Mouse (Mus musculus) limb, embryonic 14.5 days (tissue): ENCODE results near the gene Olfr9. TPM values are rescaled to one million over a fixed set of nuclear protein-coding genes. Genes with fewer than 3 reads are reported as not detected.

ENCODE experiments used
- ATAC-seq: fragments of 200-750 bp; cut with Nextera tagmentation; 2 replicates; pipeline ENCODE4 v1.8.0; 2017; ENCODE audit warnings: low read depth, moderate number of reproducible peaks, moderate TSS enrichment; ENCODE audit not compliant: low FRiP score
- DNase-seq: peaks from one replicate; pipeline ENCODE4 v3.0.0-alpha.2; 2015; ENCODE audit warnings: low spot score
- H3K27ac ChIP-seq: fragments of 300-500 bp; sonication (generic); replicated peaks from 2 replicates; pipeline ENCODE4 v1.5.1; 2014; ENCODE audit warnings: low read depth, mild to moderate bottlenecking, low read length, moderate library complexity, mixed read lengths
- H3K27me3 ChIP-seq: fragments of 300-500 bp; sonication (generic); 2 replicates; pipeline ENCODE4 v1.6.1; 2014; ENCODE audit warnings: low read length, mixed read lengths; ENCODE audit not compliant: control insufficient read depth, insufficient read depth
- H3K36me3 ChIP-seq: fragments of 300-500 bp; sonication (generic); 2 replicates; pipeline ENCODE4 v1.6.1; 2014; ENCODE audit warnings: mild to moderate bottlenecking, low read length, moderate library complexity, mixed read lengths; ENCODE audit not compliant: control insufficient read depth, insufficient read depth
- H3K4me1 ChIP-seq: fragments of 300-500 bp; sonication (generic); 2 replicates; pipeline ENCODE4 v1.6.1; 2014; ENCODE audit warnings: antibody characterized with exemption, low read length, mixed read lengths; ENCODE audit not compliant: control insufficient read depth, insufficient read depth
- H3K4me2 ChIP-seq: fragments of 300-500 bp; sonication (generic); replicated peaks from 2 replicates; pipeline ENCODE4 v1.6.1; 2014; ENCODE audit warnings: low read depth, mild to moderate bottlenecking, low read length, moderate library complexity; ENCODE audit not compliant: severe bottlenecking
- H3K4me3 ChIP-seq: fragments of 300-500 bp; sonication (generic); replicated peaks from 2 replicates; pipeline ENCODE4 v1.5.1; 2014; ENCODE audit warnings: low read length
- H3K9ac ChIP-seq: fragments of 300-500 bp; sonication (generic); 2 replicates; pipeline ENCODE4 v1.6.1; 2014; ENCODE audit warnings: mild to moderate bottlenecking, low read depth, low read length, moderate library complexity; ENCODE audit not compliant: severe bottlenecking
- H3K9me3 ChIP-seq: fragments of 300-500 bp; sonication (generic); 2 replicates; pipeline ENCODE4 v1.6.1; 2016; ENCODE audit warnings: low read length; ENCODE audit not compliant: control insufficient read depth
- POLR2A ChIP-seq: fragments of 200-500 bp; IDR thresholded peaks from 2 replicates; pipeline ENCODE4 v1.8.0; 2012; ENCODE audit warnings: inconsistent platforms, mild to moderate bottlenecking, moderate library complexity, borderline replicate concordance; ENCODE audit not compliant: insufficient read depth, insufficient read length; ENCODE audit errors: extremely low read depth
- WGBS: fragments of 180-500 bp; shearing (Covaris S2); extraction: QIAGEN DNeasy Blood & Tissue Kit; methylation state at CpG from one replicate; pipeline ENCODE4 v1.1.7; 2014; 5-methylcytosine and 5-hydroxymethylcytosine counted together
- polyA plus RNA-seq, 2 experiments: library from polyadenylated mRNA; depleted of rRNA in 1 of 2; stranded (reverse) in 1 of 2; unstranded in 1 of 2; fragments of >200 nt; fragmentation: Nextera tagmentation in 1 of 2; extraction: Ambion mirVana in 1 of 2; gene quantifications; 2 replicates each; pipeline versions ENCODE4 v1.2.1 to v1.2.3; 2012 to 2014

Gene Olfr9
- polyA plus RNA-seq, 2 experiments, result not detected

- H3K27ac ChIP-seq, result no peak overlapping the region
- H3K9me3 ChIP-seq, result no peaks in the 10 kb centered on the region
- DNase-seq, result no peak
- TF ChIP-seq POLR2A, result no peak
- WGBS, result 36% methylated on average over 1 of the region's 1 CpGs
- H3K4me2 ChIP-seq, result no peak overlapping the region
- H3K4me1 ChIP-seq, result no peaks in the 10 kb centered on the region
- H3K36me3 ChIP-seq, result no peaks in the 10 kb centered on the region
- H3K4me3 ChIP-seq, result no peak overlapping the region
- H3K27me3 ChIP-seq, result no peaks in the 10 kb centered on the region
- ATAC-seq, result no peak
- no peak overlapping the region for H3K9ac ChIP-seq
These were observed 20.9 kb upstream of the Olfr9 start for GRCm38 (mm10) chr10:128968341-128968749.

- H3K27me3 ChIP-seq, result no peaks in the 10 kb centered on the region
- DNase-seq (no peak), ATAC-seq (no peak)
- TF ChIP-seq POLR2A, result no peak
- no peak overlapping the region for H3K4me2 ChIP-seq
- H3K9me3 ChIP-seq, result no peaks in the 10 kb centered on the region
- no peak overlapping the region for H3K9ac ChIP-seq
- H3K27ac ChIP-seq, result no peak overlapping the region
- no peak overlapping the region for H3K4me3 ChIP-seq
- no peaks in the 10 kb centered on the region for H3K36me3 ChIP-seq
- WGBS, result 56% methylated on average over 1 of the region's 1 CpGs
- no peaks in the 10 kb centered on the region for H3K4me1 ChIP-seq
These were observed 18.4 kb upstream of the Olfr9 start for GRCm38 (mm10) chr10:128970740-128971250.

- no peaks in the 10 kb centered on the region for H3K36me3 ChIP-seq
- 80% methylated on average over 4 of the region's 4 CpGs for WGBS
- no peak overlapping the region for H3K27ac ChIP-seq
- no peak overlapping the region for H3K4me2 ChIP-seq
- H3K9ac ChIP-seq, result no peak overlapping the region
- TF ChIP-seq POLR2A, result no peak
- ATAC-seq, result no peak
- H3K9me3 ChIP-seq, result no peaks in the 10 kb centered on the region
- DNase-seq, result no peak
- no peaks in the 10 kb centered on the region for H3K27me3 ChIP-seq
- no peaks in the 10 kb centered on the region for H3K4me1 ChIP-seq
- H3K4me3 ChIP-seq, result no peak overlapping the region
These were observed 16.4 kb upstream of the Olfr9 start for GRCm38 (mm10) chr10:128972841-128973240.

GRCm38 (mm10) chr10:128976395-128976794 is 12.8 kb upstream of the Olfr9 start:
- H3K36me3 ChIP-seq, result no peaks in the 10 kb centered on the region
- no peak for ATAC-seq
- TF ChIP-seq POLR2A, result no peak
- H3K4me1 ChIP-seq, result no peaks in the 10 kb centered on the region
- no peak overlapping the region for H3K9ac ChIP-seq
- H3K9me3 ChIP-seq, result no peaks in the 10 kb centered on the region
- H3K27me3 ChIP-seq, result no peaks in the 10 kb centered on the region
- 60% methylated on average over 3 of the region's 3 CpGs for WGBS
- no peak overlapping the region for H3K4me3 ChIP-seq
- no peak for DNase-seq
- no peak overlapping the region for H3K27ac ChIP-seq
- H3K4me2 ChIP-seq, result no peak overlapping the region

GRCm38 (mm10) chr10:128977522-128978114 is 11.6 kb upstream of the Olfr9 start:
- Histone ChIP-seq H3K9me3 (no peaks in the 10 kb centered on the region), H3K36me3 (no peaks in the 10 kb centered on the region), H3K4me1 (no peaks in the 10 kb centered on the region), H3K4me3 (no peak overlapping the region), H3K4me2 (no peak overlapping the region), H3K27ac (no peak overlapping the region), H3K27me3 (no peaks in the 10 kb centered on the region), H3K9ac (no peak overlapping the region)
- peak; percentile 68; the same call in 1 of the 2 replicates for ATAC-seq
- peak; percentile 66 for DNase-seq
- TF ChIP-seq POLR2A, result no peak
- 16% methylated on average over 9 of the region's 9 CpGs for whole genome bisulfite sequencing
